8 mouse cellular contexts compared by ENCODE assay signal in genomic region chr2:27009714-27010244, GRCm38 (mm10). TPM values are rescaled to one million over a fixed set of nuclear protein-coding genes. Genes with fewer than 3 reads are reported as not detected.
DNase-seq lines count a peak whose midpoint lies in the region; ATAC-seq and TF ChIP-seq lines count a peak whose summit lies in the region.

Gene Cacfd1, plus strand, starts transcription at chr2:27009926.

- under 1% methylated on average over 43 of the region's 43 CpGs for WGBS in bone marrow, adult 2 months
- under 1% methylated on average over 42 of the region's 43 CpGs for WGBS in embryonic facial prominence, embryonic 15.5 days
- WGBS in kidney, embryonic 14.5 days, result 0% methylated on average over 40 of the region's 43 CpGs

- H3K9me3 ChIP-seq in embryonic facial prominence, embryonic 15.5 days (replicated peaks), result no peaks in the 10 kb centered on the region
- H3K9me3 ChIP-seq in kidney, embryonic 14.5 days (ENCODE audit: control insufficient read depth, low read length), result no peaks in the 10 kb centered on the region

- peaks cover 4% of the 10 kb centered on the region; the same call in 1 of the 2 replicates for H3K4me1 ChIP-seq in bone marrow, adult 2 months (ENCODE audit: control insufficient read depth, insufficient read depth, low read length)
- peaks cover 28% of the 10 kb centered on the region for H3K4me1 ChIP-seq in embryonic facial prominence, embryonic 15.5 days
- H3K4me1 ChIP-seq in kidney, embryonic 14.5 days (ENCODE audit: control insufficient read depth, insufficient read depth, low read length), result peaks cover 14% of the 10 kb centered on the region

- H3K36me3 ChIP-seq in embryonic facial prominence, embryonic 15.5 days, result peaks cover 11% of the 10 kb centered on the region
- H3K36me3 ChIP-seq in kidney, embryonic 14.5 days (ENCODE audit: control insufficient read depth, insufficient read depth, low read length), result peaks cover 18% of the 10 kb centered on the region

- H3K4me2 ChIP-seq in embryonic facial prominence, embryonic 15.5 days (replicated peaks), result peak within 1 kb of the TSS; percentile 72
- peak within 1 kb of the TSS; percentile 79 for H3K4me2 ChIP-seq in kidney, embryonic 14.5 days (replicated peaks; ENCODE audit: low read depth, low read length)

- TF ChIP-seq CTCF in bone marrow, adult 2 months (IDR thresholded peaks at IDR 0.05; ENCODE audit: control insufficient read depth, insufficient read depth, low read length), result no peak

- peak; percentile 32; the same call in 1 of the 2 replicates for TF ChIP-seq POLR2A in bone marrow, adult 2 months (IDR thresholded peaks at IDR 0.05; ENCODE audit: borderline replicate concordance, control insufficient read depth, low read depth, low read length)

- DNase-seq in 416B (ENCODE audit: low read depth) (peak; percentile 92), liver (peak; percentile 89)
- DNase-seq in heart, adult 9 months (ENCODE audit: low spot score in 2 of 2), result peak; percentile 88 to 90
- peak; percentile 83 to 90 for DNase-seq in spleen, postnatal 4 days (ENCODE audit: low spot score in 2 of 2)

- H3K4me3 ChIP-seq in bone marrow, adult 2 months (replicated peaks; ENCODE audit: control insufficient read depth, low read depth, low read length), result peak within 1 kb of the TSS; percentile 72
- H3K4me3 ChIP-seq in embryonic facial prominence, embryonic 15.5 days (replicated peaks), result peak within 1 kb of the TSS; percentile 79
- peak within 1 kb of the TSS; percentile 68 for H3K4me3 ChIP-seq in kidney, embryonic 14.5 days (ENCODE audit: low read length)

- H3K27ac ChIP-seq in bone marrow, adult 2 months (ENCODE audit: control insufficient read depth, insufficient read depth, low read depth, low read length, poor library complexity), result peak within 1 kb of the TSS; percentile 70
- H3K27ac ChIP-seq in embryonic facial prominence, embryonic 15.5 days (replicated peaks), result peak within 1 kb of the TSS; percentile 84
- peak within 1 kb of the TSS; percentile 67 for H3K27ac ChIP-seq in kidney, embryonic 14.5 days (ENCODE audit: low read depth, low read length)

- H3K27me3 ChIP-seq in embryonic facial prominence, embryonic 15.5 days, result no peaks in the 10 kb centered on the region
- no peaks in the 10 kb centered on the region for H3K27me3 ChIP-seq in kidney, embryonic 14.5 days (ENCODE audit: control insufficient read depth, insufficient read depth, low read length)

- peak; percentile 93 for ATAC-seq in embryonic facial prominence, embryonic 15.5 days (ENCODE audit: insufficient number of reproducible peaks, low FRiP score, low TSS enrichment, low read depth)
- peak; percentile 97 for ATAC-seq in kidney, embryonic 14.5 days (ENCODE audit: low FRiP score, low TSS enrichment)
- peak; percentile 73 for ATAC-seq in monocyte, adult 5-6 weeks (replicated peaks; ENCODE audit: insufficient number of reproducible peaks, low FRiP score, low TSS enrichment, poor library complexity, severe bottlenecking)

- H3K9ac ChIP-seq in embryonic facial prominence, embryonic 15.5 days, result peak within 1 kb of the TSS; percentile 96
- H3K9ac ChIP-seq in kidney, embryonic 14.5 days (ENCODE audit: low read depth, low read length), result peak within 1 kb of the TSS; percentile 88

RNA-seq across cellular contexts. Expression of gene Cacfd1, which starts in this region (rescaled TPM):
- polyA plus RNA-seq in bone marrow, adult 2 months (2011; ENCODE audit: insufficient read depth, insufficient read length, low replicate concordance, missing spikeins), result 11.8 and 20.8 TPM in 2 replicates
- polyA plus RNA-seq in embryonic facial prominence, embryonic 15.5 days (2015; fragmentation: Nextera tagmentation; extraction: Ambion mirVana), result 72.7 and 82.7 TPM in 2 replicates
- 36.7 and 56.5 TPM in 2 replicates for polyA plus RNA-seq in kidney, embryonic 14.5 days (2014; fragmentation: Nextera tagmentation; extraction: Ambion mirVana)
- total RNA-seq in monocyte, adult 5-6 weeks (2017), result 9.2 to 22.9 TPM (median 11.8 TPM) in 3 replicates

Comparison
In these comparisons a context has a peak if more than half of its experiments do, and no peak if none do; other contexts are left out.
1. Peak in every context shown above with its lines: DNase-seq, ATAC-seq, H3K4me3 ChIP-seq and H3K27ac ChIP-seq.